Mouse (Mus musculus): ENCODE results near the gene Supt3. TPM values are rescaled to one million over a fixed set of nuclear protein-coding genes. Genes with fewer than 3 reads are reported as not detected.

Supt3 gene
- polyA plus RNA-seq, 1 experiment from 2014 or later = 18.1 TPM

DNA sequence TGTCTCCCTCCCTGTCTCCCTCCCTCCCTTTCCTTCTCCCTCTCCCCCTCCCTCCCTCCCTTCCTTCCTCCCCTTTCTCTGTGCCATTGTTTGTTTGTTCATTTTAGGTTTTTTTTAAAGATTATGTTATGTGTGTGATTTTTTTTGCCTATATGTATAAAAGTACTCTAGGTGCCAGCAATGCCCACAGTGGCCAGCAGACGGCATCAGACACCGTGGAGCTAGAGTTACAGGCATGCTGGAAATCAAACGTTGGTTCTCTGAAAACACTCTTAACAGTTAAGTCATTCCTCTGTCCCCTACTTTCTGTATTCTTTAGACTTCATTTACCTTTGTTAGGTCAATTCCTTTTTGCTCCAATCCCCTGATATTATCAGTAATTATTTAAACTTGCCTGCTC is 33.2 kb upstream of the Supt3 start:
- H3K4me1 ChIP-seq = 0 out of 2 replicates have a peak, but pooled peaks cover 1% of the 10 kb centered on the region
- 59% methylated on average over 3 of the region's 3 CpGs for WGBS
- no peaks in the 10 kb centered on the region for H3K9me3 ChIP-seq (replicated peaks)
- no peak overlapping the region for H3K27ac ChIP-seq (replicated peaks)
- H3K4me2 ChIP-seq (replicated peaks) = no peak overlapping the region
- H3K27me3 ChIP-seq = peaks cover 11% of the 10 kb centered on the region
- H3K36me3 ChIP-seq = no peaks in the 10 kb centered on the region
- ATAC-seq (ENCODE audit: insufficient number of reproducible peaks, low FRiP score, low TSS enrichment, low read depth) = no peak
- no peak overlapping the region for H3K9ac ChIP-seq
- H3K4me3 ChIP-seq (replicated peaks) = no peak overlapping the region

DNA sequence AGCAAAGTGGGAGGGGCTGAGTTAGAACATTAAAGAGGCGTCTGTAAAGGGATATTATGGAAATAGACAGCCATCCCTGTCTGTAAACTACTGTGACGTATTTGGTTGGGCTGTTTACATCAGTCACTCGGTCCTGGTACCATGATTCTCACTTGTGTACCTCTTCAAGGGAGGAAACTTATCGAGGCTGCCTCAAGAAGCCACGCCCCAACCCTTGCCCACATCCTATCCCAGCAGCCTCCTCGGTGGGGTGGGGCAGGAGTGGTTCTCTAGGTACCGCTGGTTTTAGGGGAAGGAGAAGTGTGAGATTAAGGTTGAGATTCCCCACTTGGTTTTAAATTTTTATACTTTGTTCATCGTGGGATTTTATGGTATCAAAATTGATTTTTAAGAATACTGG is 31.6 kb upstream of the Supt3 start:
- H3K4me2 ChIP-seq (replicated peaks) = no peak overlapping the region
- no peaks in the 10 kb centered on the region for H3K36me3 ChIP-seq
- H3K9me3 ChIP-seq (replicated peaks) = no peaks in the 10 kb centered on the region
- H3K4me1 ChIP-seq = no peaks in the 10 kb centered on the region
- no peak overlapping the region for H3K4me3 ChIP-seq (replicated peaks)
- H3K27me3 ChIP-seq = 0 out of 2 replicates have a peak, but pooled peaks cover 4% of the 10 kb centered on the region
- H3K9ac ChIP-seq = no peak overlapping the region
- 86% methylated on average over 8 of the region's 8 CpGs for WGBS
- H3K27ac ChIP-seq (replicated peaks) = no peak overlapping the region
- ATAC-seq (ENCODE audit: insufficient number of reproducible peaks, low FRiP score, low TSS enrichment, low read depth) = no peak

- Histone ChIP-seq H3K4me1 (0 out of 2 replicates have a peak, but pooled peaks cover 8% of the 10 kb centered on the region), H3K9ac (no peak overlapping the region), H3K27me3 (no peaks in the 10 kb centered on the region), H3K9me3 (replicated peaks) (no peaks in the 10 kb centered on the region), H3K27ac (replicated peaks) (no peak overlapping the region), H3K4me3 (replicated peaks) (no peak overlapping the region), H3K4me2 (replicated peaks) (no peak overlapping the region), H3K36me3 (no peaks in the 10 kb centered on the region)
- ATAC-seq (ENCODE audit: insufficient number of reproducible peaks, low FRiP score, low TSS enrichment, low read depth) = no peak
- WGBS = 84% methylated on average over 11 of the region's 11 CpGs
Measured at GRCm38 (mm10) chr17:44766318-44766717, 10.6 kb upstream of the Supt3 start.

DNA sequence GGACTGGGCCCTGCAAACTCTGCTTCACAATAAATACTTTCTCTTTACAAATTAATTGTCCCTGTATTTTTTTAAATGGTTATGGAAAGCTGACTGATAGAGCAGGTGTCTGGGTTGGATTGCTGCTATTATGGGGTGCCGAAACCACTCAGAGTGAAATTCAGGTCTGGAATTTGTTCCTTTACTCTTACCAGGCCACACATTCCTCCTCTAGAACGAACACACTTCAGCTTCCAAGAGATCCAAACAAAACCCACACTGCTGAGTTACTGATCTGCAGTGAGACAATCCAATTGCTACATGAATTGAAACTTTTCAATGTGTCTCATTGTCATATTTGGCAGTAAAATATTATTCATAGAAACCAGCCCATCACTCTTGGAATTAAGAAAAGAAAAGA is 10.0 kb upstream of the Supt3 start:
- ATAC-seq (ENCODE audit: insufficient number of reproducible peaks, low FRiP score, low TSS enrichment, low read depth) = no peak
- Histone ChIP-seq H3K4me2 (replicated peaks) (no peak overlapping the region), H3K9me3 (replicated peaks) (no peaks in the 10 kb centered on the region), H3K4me3 (replicated peaks) (no peak overlapping the region), H3K36me3 (no peaks in the 10 kb centered on the region), H3K4me1 (0 out of 2 replicates have a peak, but pooled peaks cover 8% of the 10 kb centered on the region), H3K27ac (replicated peaks) (no peak overlapping the region), H3K9ac (no peak overlapping the region), H3K27me3 (no peaks in the 10 kb centered on the region)
- WGBS = 58% methylated on average over 2 of the region's 2 CpGs

DNA sequence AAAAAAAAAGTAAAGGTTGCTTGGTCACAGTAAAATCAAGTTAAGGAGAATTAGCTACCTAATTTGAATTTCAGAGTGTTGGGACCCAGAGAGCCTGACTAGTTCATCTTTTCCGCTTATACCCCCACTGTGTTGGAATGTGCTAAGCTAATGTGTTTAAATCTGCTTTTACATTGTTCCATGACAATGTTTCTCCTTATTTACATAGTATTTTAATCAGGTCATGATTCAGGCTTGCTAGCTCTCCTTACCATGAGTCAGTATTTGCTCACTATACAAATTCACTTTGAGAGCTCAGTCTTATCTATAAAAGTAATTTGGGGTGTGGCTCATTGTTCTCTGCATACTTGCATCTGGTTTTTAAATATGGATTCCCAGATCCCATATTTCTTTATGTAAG is 9.6 kb upstream of the Supt3 start:
- no peaks in the 10 kb centered on the region for H3K36me3 ChIP-seq

GRCm38 (mm10) chr17:44768522-44768921 is 8.4 kb upstream of the Supt3 start:
- Histone ChIP-seq H3K4me1 (0 out of 2 replicates have a peak, but pooled peaks cover 8% of the 10 kb centered on the region), H3K9me3 (replicated peaks) (no peaks in the 10 kb centered on the region), H3K27me3 (no peaks in the 10 kb centered on the region), H3K27ac (replicated peaks) (no peak overlapping the region), H3K4me2 (replicated peaks) (no peak overlapping the region), H3K36me3 (no peaks in the 10 kb centered on the region), H3K4me3 (replicated peaks) (no peak overlapping the region), H3K9ac (no peak overlapping the region)
- 21% methylated on average over 5 of the region's 5 CpGs for WGBS
- no peak for ATAC-seq (ENCODE audit: insufficient number of reproducible peaks, low FRiP score, low TSS enrichment, low read depth)

More for the DNA sequence above, 9.6 kb upstream of the Supt3 start:
- no peaks in the 10 kb centered on the region for H3K9me3 ChIP-seq (replicated peaks)
- 60% methylated on average over 1 of the region's 1 CpGs for whole genome bisulfite sequencing
- H3K4me2 ChIP-seq (replicated peaks) = no peak overlapping the region
- no peak overlapping the region for H3K4me3 ChIP-seq (replicated peaks)
- H3K27ac ChIP-seq (replicated peaks) = no peak overlapping the region
- ATAC-seq (ENCODE audit: insufficient number of reproducible peaks, low FRiP score, low TSS enrichment, low read depth) = no peak
- no peaks in the 10 kb centered on the region for H3K27me3 ChIP-seq
- H3K9ac ChIP-seq = no peak overlapping the region
- H3K4me1 ChIP-seq = 0 out of 2 replicates have a peak, but pooled peaks cover 8% of the 10 kb centered on the region

- H3K4me3 ChIP-seq (replicated peaks) = no peak overlapping the region
- WGBS = 68% methylated on average over 2 of the region's 2 CpGs
- H3K27ac ChIP-seq (replicated peaks) = no peak overlapping the region
- H3K4me1 ChIP-seq = 0 out of 2 replicates have a peak, but pooled peaks cover 8% of the 10 kb centered on the region
- no peak for ATAC-seq (ENCODE audit: insufficient number of reproducible peaks, low FRiP score, low TSS enrichment, low read depth)
- H3K4me2 ChIP-seq (replicated peaks) = no peak overlapping the region
- no peaks in the 10 kb centered on the region for H3K27me3 ChIP-seq
- H3K9me3 ChIP-seq (replicated peaks) = no peaks in the 10 kb centered on the region
- no peaks in the 10 kb centered on the region for H3K36me3 ChIP-seq
- no peak overlapping the region for H3K9ac ChIP-seq
Measured at GRCm38 (mm10) chr17:44770871-44771270, 6.1 kb upstream of the Supt3 start.

- Histone ChIP-seq H3K4me1 (0 out of 2 replicates have a peak, but pooled peaks cover 12% of the 10 kb centered on the region), H3K4me3 (replicated peaks) (no peak overlapping the region), H3K27me3 (no peaks in the 10 kb centered on the region), H3K9me3 (replicated peaks) (no peaks in the 10 kb centered on the region), H3K4me2 (replicated peaks) (no peak overlapping the region), H3K9ac (no peak overlapping the region), H3K27ac (replicated peaks) (no peak overlapping the region), H3K36me3 (no peaks in the 10 kb centered on the region)
- 73% methylated on average over 2 of the region's 2 CpGs for WGBS
- ATAC-seq (ENCODE audit: insufficient number of reproducible peaks, low FRiP score, low TSS enrichment, low read depth) = no peak
Measured at GRCm38 (mm10) chr17:44772576-44772975, 4.4 kb upstream of the Supt3 start.

GRCm38 (mm10) chr17:44777337-44777804 is 419 bp downstream of the Supt3 start:
- WGBS = under 1% methylated on average over 35 of the region's 35 CpGs
- Histone ChIP-seq H3K4me1 (0 out of 2 replicates have a peak, but pooled peaks cover 10% of the 10 kb centered on the region), H3K27ac (replicated peaks) (peak overlapping the region; percentile 92), H3K27me3 (no peaks in the 10 kb centered on the region), H3K9me3 (replicated peaks) (no peaks in the 10 kb centered on the region), H3K36me3 (no peaks in the 10 kb centered on the region), H3K9ac (peak overlapping the region; percentile 93), H3K4me3 (replicated peaks) (peak overlapping the region; percentile 77), H3K4me2 (replicated peaks) (peak overlapping the region; percentile 76)
- peak; percentile 74 for ATAC-seq (ENCODE audit: insufficient number of reproducible peaks, low FRiP score, low TSS enrichment, low read depth)

- Histone ChIP-seq H3K9me3 (replicated peaks) (no peaks in the 10 kb centered on the region), H3K9ac (no peak overlapping the region), H3K27ac (replicated peaks) (peak overlapping the region; percentile 92), H3K4me3 (replicated peaks) (peak overlapping the region; percentile 77), H3K4me2 (replicated peaks) (peak overlapping the region; percentile 76), H3K4me1 (0 out of 2 replicates have a peak, but pooled peaks cover 10% of the 10 kb centered on the region), H3K36me3 (no peaks in the 10 kb centered on the region), H3K27me3 (no peaks in the 10 kb centered on the region)
- WGBS = 40% methylated on average over 5 of the region's 5 CpGs
- ATAC-seq (ENCODE audit: insufficient number of reproducible peaks, low FRiP score, low TSS enrichment, low read depth) = no peak
Measured at GRCm38 (mm10) chr17:44778141-44778540, 1.2 kb downstream of the Supt3 start.

GRCm38 (mm10) chr17:44780353-44780752 is 3.4 kb downstream of the Supt3 start:
- H3K9ac ChIP-seq = no peak overlapping the region
- H3K27me3 ChIP-seq = no peaks in the 10 kb centered on the region
- no peak overlapping the region for H3K4me2 ChIP-seq (replicated peaks)
- ATAC-seq (ENCODE audit: insufficient number of reproducible peaks, low FRiP score, low TSS enrichment, low read depth) = no peak
- 64% methylated on average over 4 of the region's 4 CpGs for WGBS
- H3K4me3 ChIP-seq (replicated peaks) = no peak overlapping the region
- no peak overlapping the region for H3K27ac ChIP-seq (replicated peaks)
- no peaks in the 10 kb centered on the region for H3K36me3 ChIP-seq
- H3K4me1 ChIP-seq = 0 out of 2 replicates have a peak, but pooled peaks cover 10% of the 10 kb centered on the region
- no peaks in the 10 kb centered on the region for H3K9me3 ChIP-seq (replicated peaks)

DNA sequence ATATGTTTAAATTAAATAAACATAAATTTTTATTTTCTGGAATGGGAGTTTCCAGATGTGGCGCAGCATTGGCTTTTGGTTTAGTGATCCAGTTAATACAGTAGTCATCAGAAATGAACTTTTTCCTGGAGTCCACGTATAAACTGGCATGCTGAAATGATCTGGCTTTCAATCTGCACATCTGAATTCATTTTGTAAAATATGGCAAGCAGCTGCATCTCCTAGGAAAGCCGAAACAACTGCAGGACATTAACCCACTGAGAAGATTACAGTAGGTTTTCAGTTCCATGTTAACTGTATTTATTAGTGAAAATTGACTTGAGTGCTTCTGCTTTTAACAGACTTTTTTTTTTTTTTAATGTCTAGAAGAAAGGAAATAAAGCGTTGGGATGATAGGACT is 5.4 kb downstream of the Supt3 start:
- 37% methylated on average over 4 of the region's 4 CpGs for WGBS
- H3K36me3 ChIP-seq = no peaks in the 10 kb centered on the region
- ATAC-seq (ENCODE audit: insufficient number of reproducible peaks, low FRiP score, low TSS enrichment, low read depth) = no peak

More for the DNA sequence above, 5.4 kb downstream of the Supt3 start:
- no peak overlapping the region for H3K9ac ChIP-seq
- no peak overlapping the region for H3K4me2 ChIP-seq (replicated peaks)
- 0 out of 2 replicates have a peak, but pooled peaks cover 6% of the 10 kb centered on the region for H3K4me1 ChIP-seq
- no peak overlapping the region for H3K4me3 ChIP-seq (replicated peaks)
- no peaks in the 10 kb centered on the region for H3K9me3 ChIP-seq (replicated peaks)
- H3K27me3 ChIP-seq = no peaks in the 10 kb centered on the region
- no peak overlapping the region for H3K27ac ChIP-seq (replicated peaks)
